Mouse (Mus musculus) liver, postnatal 0 days (tissue): ENCODE measurements around the gene Gm28051.

Experiments used
- CTCF ChIP-seq: sonication (generic); IDR thresholded peaks from 2 replicates; pipeline ENCODE4 v1.5.1; 2016; ENCODE audit warnings: antibody characterized with exemption, low read depth
- EP300 ChIP-seq: IDR thresholded peaks from 2 replicates; pipeline ENCODE4 v1.6.1; 2016; ENCODE audit warnings: antibody characterized with exemption, low read depth, mild to moderate bottlenecking

DNA sequence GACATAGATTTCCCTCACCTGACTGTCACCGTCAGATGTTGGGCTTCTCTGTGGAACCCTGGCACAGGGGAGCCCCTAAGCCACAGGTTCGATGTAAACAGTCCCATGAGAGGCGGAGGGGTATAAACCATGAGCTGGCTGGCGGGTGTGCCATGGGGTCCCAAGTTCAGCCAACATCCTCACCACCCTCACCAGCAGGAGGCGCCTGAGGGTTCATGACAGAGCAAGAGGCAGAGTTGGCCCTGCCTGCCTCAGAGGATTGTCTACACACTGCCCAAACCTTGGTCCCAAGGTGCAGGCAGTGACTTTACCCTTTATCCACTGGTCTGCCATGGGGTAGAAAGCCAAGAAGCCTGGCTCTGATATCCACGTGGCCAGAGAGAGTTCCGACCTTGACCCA is 76.0 kb downstream of the Gm28051 start:
- peak; percentile 60 for TF ChIP-seq CTCF
- TF ChIP-seq EP300: no peak
